Comparison of ENCODE assay signal across 13 mouse cellular contexts in genomic region chr7:83161226-83161625, GRCm38 (mm10).
A peak's percentile ranks its signal among the peaks of the same experiment; 100 is the strongest.
DNase-seq lines count a peak whose midpoint lies in the region.
"Had no signal": no experiment of that assay in that cellular context is flagged by ENCODE, and none has a peak within 500 bp of the region (broad histone marks: within the 10 kb centered on the region; RNA-seq: fewer than 3 reads in every experiment).

No protein-coding gene starts in this region.

- intact Hi-C loops in left cerebral cortex, postnatal 10 days (cut with DNase I) = no loop called here

- DNase-seq in frontal cortex, adult 2 months (ENCODE audit: extremely low spot score in 1 of 2, low spot score in 1 of 2) = peak; percentile 20 to 58
- DNase-seq in frontal cortex, postnatal 14 days (ENCODE audit: low spot score in 2 of 2) = no peak
- DNase-seq in left cerebral cortex, adult 18-20 months (ENCODE audit: low spot score in 2 of 2) = peak; percentile 8 to 22
- DNase-seq in left cerebral cortex, postnatal 10 days (ENCODE audit: extremely low spot score in 1 of 2, low spot score in 2 of 2) = no peak
- peak; percentile 19 to 33 for DNase-seq in right cerebral cortex, adult 2 months (ENCODE audit: low spot score in 2 of 2)
- no peak for DNase-seq in right cerebral cortex, postnatal 10 days (ENCODE audit: low spot score in 2 of 2)
- no peak for DNase-seq in cerebellum, adult 11-12 months
- DNase-seq: adrenal gland, postnatal 14 days; cerebellum, adult 2 months; cerebellum, postnatal 10 days; embryo, embryonic 11 days; gastrocnemius, postnatal 10 days; heart, adult 2 months had no signal

Comparison
In these comparisons a context has a peak if more than half of its experiments do, and no peak if none do; other contexts are left out.
1. DNase-seq: peak in frontal cortex, adult 2 months (2 of 2), left cerebral cortex, adult 18-20 months (2 of 2) and right cerebral cortex, adult 2 months (2 of 2); none in frontal cortex, postnatal 14 days (0 of 2), left cerebral cortex, postnatal 10 days (0 of 2), right cerebral cortex, postnatal 10 days (0 of 2) and cerebellum, adult 11-12 months (single experiment).